Mouse (Mus musculus): ENCODE measurements around the gene Actg1.

Gene Actg1

DNA sequence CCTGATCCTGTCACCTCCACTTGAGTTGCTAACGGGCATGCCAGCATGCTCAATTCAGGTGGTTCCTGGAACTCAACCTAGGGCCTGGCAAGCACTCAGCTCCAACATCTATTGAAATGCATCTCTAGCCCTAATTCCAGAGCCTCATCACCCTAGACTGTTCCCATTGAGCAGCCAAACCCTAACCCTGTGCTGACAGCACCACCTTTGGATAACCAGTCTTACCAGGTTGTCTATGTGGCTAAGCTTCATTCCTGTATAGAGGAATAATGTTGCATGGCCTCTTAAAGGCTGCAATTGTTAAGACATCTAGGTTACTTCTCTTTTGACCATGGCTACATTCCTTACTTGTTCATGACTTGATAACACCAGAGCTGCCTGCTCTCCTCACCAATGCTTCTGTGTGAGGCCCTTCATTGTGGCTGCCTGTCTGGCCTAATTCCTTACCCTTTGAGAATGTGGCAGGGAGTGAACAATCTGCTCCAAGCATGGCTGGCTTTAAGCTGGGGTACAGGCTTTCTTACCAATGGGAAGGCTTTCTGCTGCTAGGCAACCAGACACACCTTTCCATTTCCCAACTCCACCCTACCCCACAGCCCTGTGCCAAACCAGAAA lies 3.2 kb downstream of the Actg1 start:
- DNase-seq (ENCODE audit: low read depth, low spot score) = no peak

DNA sequence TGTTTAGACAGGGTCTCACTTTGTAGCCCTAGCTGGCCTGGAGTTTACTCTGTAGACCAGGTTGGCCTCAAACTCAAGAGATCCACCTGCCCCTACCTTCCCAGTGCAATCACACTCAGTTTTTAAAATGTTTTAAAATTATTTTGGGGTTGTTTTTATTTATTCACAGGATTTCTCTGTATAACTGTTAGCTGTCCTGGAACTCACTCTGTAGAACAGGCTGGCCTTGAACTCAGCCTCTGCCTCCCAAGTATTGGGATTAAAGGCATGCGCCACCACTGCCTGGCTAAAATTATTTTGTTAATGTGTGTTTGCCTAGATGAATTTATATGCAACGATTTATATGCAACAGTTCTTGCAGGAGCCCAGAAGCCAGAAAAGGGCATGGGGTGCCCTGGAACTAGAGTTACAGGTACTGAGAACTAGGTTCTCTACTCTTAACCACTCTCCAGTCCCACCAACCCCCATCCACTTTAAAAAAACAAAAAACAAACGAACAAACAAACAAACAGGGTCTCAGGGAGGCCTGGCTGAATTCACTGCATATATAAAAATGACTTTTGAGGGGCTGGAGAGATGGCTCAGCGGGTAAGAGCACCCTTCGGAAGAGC lies 3.9 kb downstream of the Actg1 start:
- no peak for DNase-seq (ENCODE audit: low read depth, low spot score)

DNA sequence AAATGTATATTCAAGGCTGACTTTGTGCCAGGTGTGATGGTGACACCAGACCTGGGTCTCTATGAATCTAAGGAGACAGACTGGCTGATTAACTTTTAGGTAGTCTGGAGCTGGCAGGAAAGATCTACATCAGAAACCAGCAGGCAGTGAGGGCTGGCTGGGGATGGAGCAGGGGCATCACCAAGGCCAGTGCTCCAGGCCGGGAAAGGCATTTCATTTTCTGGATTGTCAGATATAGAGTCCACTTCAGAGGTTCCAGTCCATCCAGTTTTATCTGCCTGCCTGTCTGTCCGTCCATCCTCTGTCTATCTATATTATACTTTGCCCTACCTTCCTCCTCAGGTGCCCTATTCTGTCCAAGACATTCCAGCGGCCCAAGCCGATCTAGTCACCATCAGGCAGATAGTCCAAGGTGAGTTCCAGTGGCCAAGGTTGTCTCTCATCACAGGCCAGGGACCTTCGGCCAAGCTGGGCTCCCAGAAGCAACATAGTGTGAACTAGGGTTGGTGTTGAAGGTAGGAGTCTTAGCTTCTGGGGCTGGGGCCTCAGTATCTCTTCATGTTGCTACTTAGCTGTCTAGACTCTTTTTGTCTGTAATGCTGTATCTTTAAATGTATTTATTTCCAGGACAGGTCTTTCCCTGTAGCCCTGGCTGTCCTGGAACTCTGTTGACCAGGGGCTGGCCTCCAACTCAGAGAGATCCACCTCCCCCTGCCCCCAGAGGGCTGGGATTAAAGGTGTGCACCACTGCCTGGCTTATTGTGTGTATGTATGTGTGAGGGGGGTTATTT lies 4.6 kb downstream of the Actg1 start:
- DNase-seq (ENCODE audit: low read depth, low spot score) = no peak

DNA sequence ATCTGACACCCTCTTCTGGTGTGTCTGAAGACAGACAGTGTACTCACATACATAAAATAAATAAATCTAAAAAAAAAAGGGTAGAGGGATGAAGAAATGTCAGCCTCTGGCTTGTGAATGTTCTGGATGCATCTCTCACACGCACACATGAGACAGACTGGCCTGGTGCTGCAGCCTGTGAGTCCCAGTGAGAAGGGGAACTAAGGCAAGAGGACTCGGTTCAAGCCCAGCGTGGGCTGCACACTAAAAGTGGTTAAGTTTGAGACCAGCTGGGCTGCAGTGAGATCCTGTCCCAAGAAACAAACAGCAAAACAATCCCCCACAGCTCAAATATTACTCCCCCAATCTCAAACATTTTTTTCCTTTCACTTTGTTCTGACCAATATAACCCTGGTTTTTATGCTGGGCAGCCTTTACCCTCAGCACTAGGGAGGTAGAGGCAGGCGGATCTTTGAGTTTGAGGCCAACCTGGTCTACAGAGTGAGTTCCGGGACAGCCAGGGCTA lies 5.6 kb downstream of the Actg1 start:
- DNase-seq (ENCODE audit: low read depth, low spot score) = no peak

GRCm38 (mm10) chr11:120341661-120342060 lies 6.7 kb downstream of the Actg1 start:
- no peak for DNase-seq (ENCODE audit: low read depth, low spot score)

GRCm38 (mm10) chr11:120339978-120340513 lies 8.3 kb downstream of the Actg1 start:
- DNase-seq (ENCODE audit: low read depth, low spot score) = no peak

DNA sequence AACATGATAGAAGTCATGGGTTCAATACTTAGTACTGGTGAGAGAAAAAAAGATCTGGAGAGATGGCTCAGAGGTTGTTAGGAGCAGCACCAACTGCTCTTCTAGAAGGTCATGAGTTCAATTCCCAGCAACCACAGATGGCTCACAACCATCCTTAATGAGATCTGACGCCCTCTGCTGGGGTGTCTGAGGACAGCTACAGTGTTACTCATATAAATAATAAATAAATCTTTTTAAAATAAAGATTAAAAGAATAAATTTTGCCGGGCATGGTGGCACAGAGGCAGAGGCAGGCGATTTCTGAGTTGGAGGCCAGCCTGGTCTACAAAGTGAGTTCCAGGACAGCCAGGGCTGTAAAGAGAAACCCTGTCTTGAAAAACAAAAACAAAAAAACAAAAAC lies 9.6 kb downstream of the Actg1 start:
- no peak for DNase-seq (ENCODE audit: low read depth, low spot score)

GRCm38 (mm10) chr11:120337447-120337846 lies 10.9 kb downstream of the Actg1 start:
- no peak for DNase-seq (ENCODE audit: low read depth, low spot score)

DNA sequence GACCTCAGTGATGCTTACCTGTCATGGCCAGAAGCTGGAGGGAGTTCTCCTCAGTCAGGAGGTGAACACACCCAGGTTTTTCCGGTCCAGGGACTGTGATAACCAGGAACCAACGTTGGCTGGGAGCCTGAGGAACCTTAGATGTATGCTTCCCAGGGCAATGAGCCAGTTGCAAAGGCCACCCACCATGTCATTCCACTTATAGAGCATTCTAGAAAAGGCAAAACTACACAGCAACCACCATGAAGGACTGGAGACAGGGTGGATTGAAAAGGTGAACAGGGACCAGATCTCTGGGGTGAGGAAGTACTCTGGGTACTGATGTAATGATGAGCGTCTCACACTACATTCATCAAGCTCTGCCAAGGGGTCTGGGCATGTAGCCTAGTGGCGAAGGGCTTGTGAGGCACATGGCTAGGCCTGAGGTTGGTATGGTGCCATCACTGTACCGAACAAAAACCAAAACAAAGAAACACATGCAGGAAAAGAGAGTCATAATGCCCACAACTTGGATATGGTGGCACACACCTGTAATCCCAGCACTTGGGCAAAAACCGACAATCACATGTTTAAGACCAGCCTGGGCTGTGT lies 12.8 kb downstream of the Actg1 start:
- DNase-seq (ENCODE audit: low read depth, low spot score) = no peak

DNA sequence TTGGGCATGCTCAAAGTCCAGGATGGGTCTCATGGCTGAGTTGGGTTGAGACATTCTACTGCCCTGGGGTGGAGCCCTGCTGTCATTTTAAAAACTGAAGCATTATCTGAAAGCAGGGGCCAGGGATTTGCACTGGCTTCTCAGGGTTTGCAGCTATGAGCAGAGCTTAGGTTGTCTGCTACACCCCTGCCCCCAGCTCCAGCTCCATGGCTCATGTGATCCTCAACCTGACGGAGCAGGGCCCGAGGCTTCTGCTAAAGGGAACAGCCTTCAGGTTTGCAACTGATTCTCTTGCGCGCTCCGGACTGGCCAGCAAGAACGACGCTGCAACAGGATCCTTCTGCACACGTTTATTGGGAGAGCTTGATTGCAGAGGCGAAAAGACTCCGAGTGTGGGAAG lies 28.2 kb downstream of the Actg1 start:
- no peak for DNase-seq (ENCODE audit: low read depth, low spot score)

- no peak for DNase-seq (ENCODE audit: low read depth, low spot score)
Measured at GRCm38 (mm10) chr11:120319310-120319709, 29.0 kb downstream of the Actg1 start.

DNA sequence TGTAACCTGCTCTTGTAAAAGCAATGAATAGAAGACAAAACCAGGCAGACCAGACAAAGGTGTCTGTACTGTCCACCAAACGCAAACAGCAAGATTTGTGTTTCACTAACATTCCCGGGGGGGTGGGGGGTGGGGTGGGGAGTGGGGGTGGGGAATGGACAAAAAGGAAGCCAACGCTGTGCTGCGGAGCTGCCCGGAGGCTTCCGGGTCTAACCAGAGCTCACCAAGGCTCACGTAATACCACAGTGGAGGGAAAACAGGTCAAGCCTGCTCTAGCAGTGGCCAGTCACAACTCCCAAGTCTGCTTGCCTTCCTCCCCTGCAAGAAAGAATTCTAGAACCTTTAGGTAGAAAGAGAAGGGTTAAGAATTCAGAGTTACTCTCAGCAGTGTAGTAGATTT lies 30.9 kb downstream of the Actg1 start:
- DNase-seq (ENCODE audit: low read depth, low spot score) = no peak

DNA sequence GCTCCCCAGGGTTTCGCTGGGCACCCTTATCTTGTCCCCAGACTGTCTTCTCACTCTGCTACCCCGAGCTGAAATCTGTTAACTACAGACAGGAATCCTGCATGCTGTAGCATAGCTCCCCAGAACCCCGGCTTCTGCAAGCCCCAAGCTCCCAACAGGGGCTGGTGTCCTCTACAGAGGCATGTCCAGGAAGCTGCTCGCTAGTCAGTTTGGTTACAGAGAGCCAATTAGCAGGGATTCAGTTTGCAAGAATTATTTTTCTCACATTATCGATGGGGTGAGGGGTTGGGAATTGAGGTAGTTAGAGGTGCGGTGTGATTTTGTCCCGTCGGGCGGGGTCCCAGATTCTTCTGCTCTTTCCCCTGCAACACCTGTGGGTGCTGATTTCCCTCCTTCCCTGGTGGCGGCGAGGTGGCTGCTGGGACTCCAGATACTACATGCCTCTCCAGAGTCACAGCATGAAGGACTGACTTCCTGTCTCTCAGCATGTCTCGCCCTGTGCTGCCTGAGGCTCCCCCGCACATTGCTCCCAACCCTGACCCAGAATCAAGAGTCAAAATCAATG lies 31.6 kb downstream of the Actg1 start:
- no peak for DNase-seq (ENCODE audit: low read depth, low spot score)

DNA sequence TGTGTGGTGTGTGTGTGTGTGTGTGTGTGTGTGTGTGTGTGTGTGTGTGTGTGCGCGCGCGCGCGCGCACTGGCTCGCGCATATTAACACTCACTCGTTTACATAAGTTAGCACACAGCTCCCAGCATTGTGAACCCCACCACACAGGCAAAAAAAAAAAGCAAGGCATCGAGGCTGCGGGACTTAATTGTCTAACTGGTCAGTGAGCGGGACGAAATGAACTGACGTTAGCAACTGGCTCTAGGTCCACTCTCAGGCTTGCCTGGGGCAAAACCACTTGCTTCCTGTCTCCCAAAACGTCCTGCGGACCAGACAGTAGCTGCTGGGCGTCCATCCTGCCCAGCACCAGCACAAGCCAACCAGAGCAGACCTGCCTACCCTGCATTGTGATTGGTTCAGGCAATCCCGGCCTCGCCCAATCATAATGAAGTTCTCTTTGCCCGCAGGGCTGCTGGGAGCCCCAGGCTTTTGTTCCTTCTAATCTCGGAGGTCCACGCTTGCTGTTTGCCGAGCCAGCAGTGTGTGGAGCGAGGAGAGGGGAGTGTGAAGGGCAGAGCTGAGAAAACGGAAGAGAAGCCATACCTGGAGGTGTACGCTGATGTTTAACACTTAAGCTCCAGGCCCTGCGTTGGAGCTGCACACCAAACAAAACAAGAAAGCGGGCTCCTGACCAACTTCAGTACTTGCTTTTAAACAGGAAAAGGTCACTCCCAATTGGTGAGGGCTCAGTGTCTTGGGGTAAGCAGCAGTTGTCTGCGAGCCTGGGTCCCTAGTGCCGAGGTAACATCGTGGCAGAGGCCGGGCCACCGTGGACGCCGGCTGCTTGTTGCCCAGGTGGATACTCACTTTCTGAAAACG lies 32.3 kb downstream of the Actg1 start:
- DNase-seq (ENCODE audit: low read depth, low spot score) = peak; percentile 98

GRCm38 (mm10) chr11:120315416-120315761 lies 33.0 kb downstream of the Actg1 start:
- peak; percentile 64 for DNase-seq (ENCODE audit: low read depth, low spot score)

DNA sequence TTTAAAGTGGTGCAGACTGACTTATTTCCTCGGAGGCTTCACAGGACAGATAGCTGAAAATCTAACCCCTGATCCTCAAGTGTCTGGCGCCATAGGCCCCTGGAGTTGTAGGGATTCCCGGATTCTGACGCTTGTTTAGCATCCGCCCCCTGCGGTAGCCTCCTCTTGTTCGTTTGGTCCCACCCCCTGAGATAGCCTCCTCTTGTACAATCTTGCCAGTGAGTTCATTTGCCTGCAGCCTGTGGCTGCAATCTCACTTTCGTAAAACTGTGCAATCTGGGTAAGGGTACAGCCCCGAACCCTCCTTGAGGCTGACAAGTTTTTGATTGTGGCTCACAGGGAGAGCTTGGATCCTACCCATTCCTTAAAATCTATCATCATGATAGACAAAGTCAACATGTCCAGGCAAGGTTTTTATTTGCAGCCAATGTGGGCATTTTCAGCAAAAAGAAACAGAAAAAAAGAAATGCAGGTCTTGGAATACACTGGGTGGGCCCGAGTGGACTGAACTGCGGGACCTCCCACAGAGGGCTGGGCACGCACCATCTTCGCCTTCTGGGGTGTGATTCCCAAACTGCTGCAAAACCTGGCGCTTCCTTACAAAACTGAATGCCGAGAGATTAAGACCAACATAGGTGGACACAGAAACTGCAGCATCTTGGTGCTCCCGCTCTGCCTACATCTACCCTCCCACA lies 33.5 kb downstream of the Actg1 start:
- no peak for DNase-seq (ENCODE audit: low read depth, low spot score)

GRCm38 (mm10) chr11:120313906-120314685 lies 34.2 kb downstream of the Actg1 start:
- DNase-seq (ENCODE audit: low read depth, low spot score) = no peak

- DNase-seq (ENCODE audit: low read depth, low spot score) = no peak
Measured at GRCm38 (mm10) chr11:120312069-120312468, 36.3 kb downstream of the Actg1 start.

DNA sequence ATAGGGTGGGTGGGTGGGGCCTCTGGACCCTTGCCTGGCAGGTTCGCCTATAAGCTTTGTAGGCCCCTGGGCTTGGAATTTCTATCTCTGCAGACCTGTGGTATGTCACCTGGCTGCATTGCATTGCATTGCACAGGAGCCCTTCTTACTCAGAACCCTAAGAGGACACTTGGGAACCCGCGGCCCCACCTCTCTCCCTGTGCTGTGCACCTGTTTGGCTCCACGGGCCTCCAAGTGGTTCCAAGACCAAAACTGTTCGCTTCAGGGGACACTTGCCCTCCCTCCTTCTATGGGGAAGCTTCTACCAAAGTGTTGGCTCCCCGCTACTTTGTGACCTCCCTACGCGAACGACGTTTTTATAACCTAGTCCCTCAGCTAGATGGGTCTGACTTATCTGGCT lies 36.8 kb downstream of the Actg1 start:
- DNase-seq (ENCODE audit: low read depth, low spot score) = no peak

All from telencephalon, adult 2 months (tissue).